Mouse (Mus musculus): Measurements from ENCODE around the gene Flg. TPM values are rescaled to one million over a fixed set of nuclear protein-coding genes. Genes with fewer than 3 reads are reported as not detected.

The Flg gene
- polyA plus RNA-seq, 2 experiments = 0.48 TPM; not detected in 1

DNA sequence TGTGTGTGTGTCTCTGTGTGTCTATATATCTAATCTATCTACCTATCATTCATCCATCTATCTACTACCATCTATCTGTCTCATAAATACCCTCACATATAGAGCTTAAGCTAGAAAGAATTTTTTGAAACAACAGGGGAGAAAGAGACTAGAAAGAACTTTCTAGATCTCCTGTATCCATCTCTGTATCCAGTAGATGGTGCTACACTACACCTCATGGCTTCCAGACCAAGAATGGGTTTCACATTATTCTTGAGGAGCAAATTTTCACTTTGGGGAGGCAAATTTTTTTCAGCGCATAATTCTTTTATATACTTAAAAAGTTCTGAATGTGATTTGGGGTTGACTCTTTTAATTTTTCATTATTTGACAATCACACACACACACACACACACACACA, 41.1 kb downstream of the Flg start:
- no peak for ATAC-seq (ENCODE audit: low FRiP score, low read depth)
- Histone ChIP-seq H3K9me3 (ENCODE audit: control insufficient read depth, low read length) (no peaks in the 10 kb centered on the region), H3K4me3 (replicated peaks; ENCODE audit: low read length) (no peak overlapping the region), H3K27ac (replicated peaks; ENCODE audit: low read depth, low read length) (no peak overlapping the region), H3K36me3 (ENCODE audit: control insufficient read depth, insufficient read depth, low read length) (no peaks in the 10 kb centered on the region), H3K27me3 (ENCODE audit: control insufficient read depth, insufficient read depth, low read length) (no peaks in the 10 kb centered on the region), H3K9ac (ENCODE audit: low read depth, low read length, severe bottlenecking) (no peak overlapping the region), H3K4me2 (replicated peaks; ENCODE audit: low read depth, low read length, severe bottlenecking) (no peak overlapping the region), H3K4me1 (ENCODE audit: control insufficient read depth, insufficient read depth, low read length) (no peaks in the 10 kb centered on the region)
- no peak for DNase-seq (ENCODE audit: low spot score)
- TF ChIP-seq POLR2A (IDR thresholded peaks at IDR 0.05; ENCODE audit: borderline replicate concordance, extremely low read depth, insufficient read depth, insufficient read length) = no peak
- 90% methylated on average over 1 of the region's 1 CpGs for WGBS

- H3K9ac ChIP-seq (ENCODE audit: low read depth, low read length, severe bottlenecking) = no peak within 1 kb of the TSS
- no peak within 1 kb of the TSS for H3K27ac ChIP-seq (replicated peaks; ENCODE audit: low read depth, low read length)
- DNase-seq (ENCODE audit: low spot score) (no peak), ATAC-seq (ENCODE audit: low FRiP score, low read depth) (no peak)
- TF ChIP-seq POLR2A (IDR thresholded peaks at IDR 0.05; ENCODE audit: borderline replicate concordance, extremely low read depth, insufficient read depth, insufficient read length) = no peak
- H3K4me1 ChIP-seq (ENCODE audit: control insufficient read depth, insufficient read depth, low read length) = no peaks in the 10 kb centered on the region
- no peaks in the 10 kb centered on the region for H3K27me3 ChIP-seq (ENCODE audit: control insufficient read depth, insufficient read depth, low read length)
- no peaks in the 10 kb centered on the region for H3K36me3 ChIP-seq (ENCODE audit: control insufficient read depth, insufficient read depth, low read length)
- 85% methylated on average over 2 of the region's 2 CpGs for WGBS
- H3K4me2 ChIP-seq (replicated peaks; ENCODE audit: low read depth, low read length, severe bottlenecking) = no peak within 1 kb of the TSS
- H3K4me3 ChIP-seq (replicated peaks; ENCODE audit: low read length) = no peak within 1 kb of the TSS
- H3K9me3 ChIP-seq (ENCODE audit: control insufficient read depth, low read length) = no peaks in the 10 kb centered on the region
These were observed 46.1 kb downstream of the Flg start, which contains the start of gene Hrnr for GRCm38 (mm10) chr3:93319449-93319848. Gene Hrnr, plus strand, starts transcription at chr3:93319749.

- DNase-seq (ENCODE audit: low spot score) (no peak), ATAC-seq (ENCODE audit: low FRiP score, low read depth) (no peak)
- no peaks in the 10 kb centered on the region for H3K36me3 ChIP-seq (ENCODE audit: control insufficient read depth, insufficient read depth, low read length)
- H3K9ac ChIP-seq (ENCODE audit: low read depth, low read length, severe bottlenecking) = no peak overlapping the region
- H3K4me2 ChIP-seq (replicated peaks; ENCODE audit: low read depth, low read length, severe bottlenecking) = no peak overlapping the region
- no peaks in the 10 kb centered on the region for H3K9me3 ChIP-seq (ENCODE audit: control insufficient read depth, low read length)
- H3K4me1 ChIP-seq (ENCODE audit: control insufficient read depth, insufficient read depth, low read length) = no peaks in the 10 kb centered on the region
- H3K4me3 ChIP-seq (replicated peaks; ENCODE audit: low read length) = no peak overlapping the region
- no peaks in the 10 kb centered on the region for H3K27me3 ChIP-seq (ENCODE audit: control insufficient read depth, insufficient read depth, low read length)
- no peak for TF ChIP-seq POLR2A (IDR thresholded peaks at IDR 0.05; ENCODE audit: borderline replicate concordance, extremely low read depth, insufficient read depth, insufficient read length)
- H3K27ac ChIP-seq (replicated peaks; ENCODE audit: low read depth, low read length) = no peak overlapping the region
These were observed 64.4 kb downstream of the Flg start for GRCm38 (mm10) chr3:93337749-93338148.

DNA sequence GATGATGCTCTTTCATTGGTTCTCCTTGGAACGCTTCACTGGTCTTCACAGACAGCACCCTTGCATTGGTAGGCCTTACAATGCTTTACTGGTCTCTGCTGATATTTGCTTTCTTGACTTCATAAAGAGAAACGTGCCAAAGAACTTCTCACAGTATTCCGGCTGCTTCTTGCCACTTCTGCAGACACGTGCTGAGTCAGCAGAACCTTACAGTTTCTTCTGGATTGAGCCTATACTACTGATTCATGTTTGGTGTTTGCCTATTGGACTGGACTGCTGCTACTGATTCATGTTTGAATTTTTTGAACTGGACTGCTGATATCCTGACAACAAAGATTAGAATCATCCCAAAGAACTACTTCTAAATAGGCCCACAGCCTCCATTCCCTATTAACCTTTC, 66.7 kb downstream of the Flg start:
- Histone ChIP-seq H3K27ac (replicated peaks; ENCODE audit: low read depth, low read length) (no peak overlapping the region), H3K4me1 (ENCODE audit: control insufficient read depth, insufficient read depth, low read length) (no peaks in the 10 kb centered on the region), H3K4me3 (replicated peaks; ENCODE audit: low read length) (no peak overlapping the region), H3K9ac (ENCODE audit: low read depth, low read length, severe bottlenecking) (no peak overlapping the region), H3K27me3 (ENCODE audit: control insufficient read depth, insufficient read depth, low read length) (no peaks in the 10 kb centered on the region), H3K9me3 (ENCODE audit: control insufficient read depth, low read length) (no peaks in the 10 kb centered on the region), H3K36me3 (ENCODE audit: control insufficient read depth, insufficient read depth, low read length) (no peaks in the 10 kb centered on the region), H3K4me2 (replicated peaks; ENCODE audit: low read depth, low read length, severe bottlenecking) (no peak overlapping the region)
- DNase-seq (ENCODE audit: low spot score) (no peak), ATAC-seq (ENCODE audit: low FRiP score, low read depth) (no peak)
- WGBS = 81% methylated on average over 4 of the region's 4 CpGs
- TF ChIP-seq POLR2A (IDR thresholded peaks at IDR 0.05; ENCODE audit: borderline replicate concordance, extremely low read depth, insufficient read depth, insufficient read length) = no peak

Other genes with a start within 250 kb of the Flg start
- not detected in 2 replicates for gene Gm4858, start 204.7 kb upstream of the Flg start, polyA plus RNA-seq (2012; rRNA removed)
- not detected in 2 replicates for gene Gm4858, start 204.7 kb upstream of the Flg start, polyA plus RNA-seq (2014; fragmentation: Nextera tagmentation; extraction: Ambion mirVana)
- gene Crnn, start 128.7 kb upstream of the Flg start, polyA plus RNA-seq (2012; rRNA removed) = 0.14 and 0.55 TPM in 2 replicates
- 0.19 and 0.51 TPM in 2 replicates for gene Crnn, start 128.7 kb upstream of the Flg start, polyA plus RNA-seq (2014; fragmentation: Nextera tagmentation; extraction: Ambion mirVana)
- gene Flg2, start 76.2 kb upstream of the Flg start, polyA plus RNA-seq (2012; rRNA removed) = 0.01 TPM in 1 of 2 replicates, not detected in the other
- 0.01 and 0.03 TPM in 2 replicates for gene Flg2, start 76.2 kb upstream of the Flg start, polyA plus RNA-seq (2014; fragmentation: Nextera tagmentation; extraction: Ambion mirVana)
- gene Hrnr, start 46.2 kb downstream of the Flg start, polyA plus RNA-seq (2012; rRNA removed) = 0.14 and 0.23 TPM in 2 replicates
- 0.55 and 1.4 TPM in 2 replicates for gene Hrnr, start 46.2 kb downstream of the Flg start, polyA plus RNA-seq (2014; fragmentation: Nextera tagmentation; extraction: Ambion mirVana)
- not detected in 2 replicates for gene Rptn, start 120.2 kb downstream of the Flg start, polyA plus RNA-seq (2012; rRNA removed)
- not detected in 2 replicates for gene Rptn, start 120.2 kb downstream of the Flg start, polyA plus RNA-seq (2014; fragmentation: Nextera tagmentation; extraction: Ambion mirVana)
- 0.54 and 1.3 TPM in 2 replicates for gene Tchh, start 168.8 kb downstream of the Flg start, polyA plus RNA-seq (2012; rRNA removed)
- 2.5 and 2.6 TPM in 2 replicates for gene Tchh, start 168.8 kb downstream of the Flg start, polyA plus RNA-seq (2014; fragmentation: Nextera tagmentation; extraction: Ambion mirVana)
- not detected in 2 replicates for gene Tchhl1, start 195.2 kb downstream of the Flg start, polyA plus RNA-seq (2012; rRNA removed)
- gene Tchhl1, start 195.2 kb downstream of the Flg start, polyA plus RNA-seq (2014; fragmentation: Nextera tagmentation; extraction: Ambion mirVana) = not detected in 2 replicates
- gene S100a11, start 247.0 kb downstream of the Flg start, polyA plus RNA-seq (2012; rRNA removed) = 477 and 638 TPM in 2 replicates
- gene S100a11, start 247.0 kb downstream of the Flg start, polyA plus RNA-seq (2014; fragmentation: Nextera tagmentation; extraction: Ambion mirVana) = 1,786 and 1,916 TPM in 2 replicates